Mouse (Mus musculus) midbrain, embryonic 15.5 days (tissue): ENCODE measurements around the gene Avpr1b. TPM values are rescaled to one million over a fixed set of nuclear protein-coding genes. Genes with fewer than 3 reads are reported as not detected.
"Not testable (repeated sequence)": the region's sequence is repeated elsewhere in the genome, so short reads cannot be mapped to it uniquely, and the experiment has no call there.

Experiments
- ATAC-seq: fragments of 200-750 bp; cut with Nextera tagmentation; replicated peaks from 2 replicates; pipeline ENCODE4 v1.8.0; 2017; ENCODE audit warnings: moderate TSS enrichment
- H3K27ac ChIP-seq: fragments of 300-500 bp; sonication (generic); 2 replicates; pipeline ENCODE4 v1.5.1; 2015; ENCODE audit warnings: mild to moderate bottlenecking, inconsistent platforms
- H3K27me3 ChIP-seq: fragments of 300-500 bp; sonication (generic); replicated peaks from 2 replicates; pipeline ENCODE4 v1.6.1; 2015; ENCODE audit warnings: inconsistent platforms
- H3K36me3 ChIP-seq: fragments of 300-500 bp; sonication (generic); replicated peaks from 2 replicates; pipeline ENCODE4 v1.6.1; 2015; ENCODE audit warnings: inconsistent platforms
- H3K4me1 ChIP-seq: fragments of 300-500 bp; sonication (generic); 2 replicates; pipeline ENCODE4 v1.6.1; 2015; ENCODE audit warnings: inconsistent platforms
- H3K4me2 ChIP-seq: fragments of 300-500 bp; sonication (generic); 2 replicates; pipeline ENCODE4 v1.6.1; 2015; ENCODE audit warnings: inconsistent platforms, mild to moderate bottlenecking, moderate library complexity
- H3K4me3 ChIP-seq: fragments of 300-500 bp; sonication (generic); 2 replicates; pipeline ENCODE4 v1.5.1; 2015; ENCODE audit warnings: mild to moderate bottlenecking, inconsistent platforms
- H3K9ac ChIP-seq: fragments of 300-500 bp; sonication (generic); 2 replicates; pipeline ENCODE4 v1.6.1; 2015; ENCODE audit warnings: mild to moderate bottlenecking, inconsistent platforms
- H3K9me3 ChIP-seq: fragments of 300-500 bp; sonication (generic); 2 replicates; pipeline ENCODE4 v1.6.1; 2016; ENCODE audit warnings: inconsistent platforms
- WGBS: fragments of 180-500 bp; shearing (Covaris S2); methylation state at CpG from one replicate; pipeline ENCODE4 v1.1.7; 2015; ENCODE audit warnings: mixed read lengths; 5-methylcytosine and 5-hydroxymethylcytosine counted together
- polyA plus RNA-seq: library from polyadenylated mRNA; unstranded; fragments of >200 nt; fragmentation: Nextera tagmentation; extraction: Ambion mirVana; gene quantifications from 2 replicates; pipeline ENCODE4 v1.2.1, GENCODE M21; 2015

Avpr1b gene
- polyA plus RNA-seq = not detected in 2 replicates

DNA sequence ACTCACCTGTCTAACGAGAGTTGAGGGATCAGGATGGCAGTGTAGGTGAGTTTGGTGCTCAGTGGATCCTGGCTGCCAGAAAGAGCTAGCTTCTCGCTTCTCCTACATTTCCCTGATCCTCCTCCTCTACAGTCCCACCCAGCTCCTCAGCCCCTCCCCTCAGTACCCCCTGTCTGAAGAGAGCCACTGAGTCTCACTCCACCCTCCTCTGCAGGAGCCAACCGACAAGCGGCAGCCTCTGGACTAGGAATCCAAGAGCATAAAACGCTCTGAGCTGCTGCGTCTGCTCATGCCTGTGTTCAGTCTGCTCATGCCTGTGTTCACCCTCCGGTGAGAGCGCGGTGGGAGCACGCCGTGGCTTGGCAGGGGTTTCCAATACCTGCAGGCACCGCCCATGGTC is at the start of gene Avpr1b:
TSS of gene Avpr1b (plus strand) at position 335 of the 400 bp plus-strand sequence.
- WGBS = 53% methylated on average over 12 of the region's 12 CpGs
- H3K4me1 ChIP-seq = no peaks in the 10 kb centered on the region

DNA sequence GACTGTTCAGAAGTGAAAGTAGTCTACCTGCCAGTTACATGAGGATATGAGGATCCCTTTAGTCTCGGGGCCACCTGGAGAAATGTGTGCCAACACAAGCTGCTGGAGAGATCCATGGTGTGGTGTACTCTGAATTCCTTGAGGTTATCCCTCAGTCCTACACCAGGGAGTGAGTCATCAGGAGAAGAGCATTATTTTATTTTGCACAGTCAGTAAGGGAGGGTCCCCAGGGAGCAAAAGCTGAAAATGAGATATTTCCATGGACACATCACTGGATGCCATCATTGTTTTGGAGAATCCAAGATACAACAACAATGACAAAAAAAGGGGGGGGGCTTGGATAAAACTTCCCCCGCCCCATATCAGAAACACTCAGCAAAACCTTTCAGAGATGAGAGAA is 47.1 kb upstream of the Avpr1b start:
- Histone ChIP-seq H3K4me2 (no peak overlapping the region), H3K4me3 (no peak overlapping the region), H3K36me3 (no peaks in the 10 kb centered on the region), H3K27me3 (no peaks in the 10 kb centered on the region), H3K27ac (no peak overlapping the region), H3K9ac (no peak overlapping the region), H3K9me3 (no peaks in the 10 kb centered on the region), H3K4me1 (peaks cover 4% of the 10 kb centered on the region)
- no peak for ATAC-seq
- 95% methylated on average over 2 of the region's 2 CpGs for WGBS

More for the DNA sequence above, at the start of gene Avpr1b:
- Histone ChIP-seq H3K9ac (no peak within 1 kb of the TSS), H3K9me3 (no peaks in the 10 kb centered on the region), H3K27ac (no peak within 1 kb of the TSS), H3K4me3 (no peak within 1 kb of the TSS), H3K36me3 (no peaks in the 10 kb centered on the region), H3K4me2 (no peak within 1 kb of the TSS), H3K27me3 (no peaks in the 10 kb centered on the region)
- no peak for ATAC-seq

DNA sequence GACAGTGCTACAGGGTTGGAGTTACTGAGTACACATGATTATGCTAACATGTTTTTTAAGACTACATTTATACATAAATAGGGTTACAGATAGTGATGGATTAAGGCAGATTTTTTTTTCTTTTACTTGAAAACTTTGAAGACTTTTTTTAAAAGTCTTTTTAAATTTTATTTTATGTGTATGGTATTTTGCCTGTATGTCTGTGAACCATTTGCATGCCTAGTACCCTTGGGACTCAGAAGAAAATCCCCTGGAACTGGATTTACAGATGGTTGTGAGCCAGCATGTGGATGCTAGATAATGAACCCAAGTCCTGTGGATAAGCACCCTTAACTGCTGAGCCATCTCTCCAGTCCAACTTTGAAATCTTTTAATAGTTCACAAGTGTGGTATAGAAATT is 45.6 kb upstream of the Avpr1b start:
- peaks cover 4% of the 10 kb centered on the region for H3K4me1 ChIP-seq
- H3K4me2 ChIP-seq = no peak overlapping the region
- no peaks in the 10 kb centered on the region for H3K36me3 ChIP-seq
- H3K27me3 ChIP-seq = no peaks in the 10 kb centered on the region
- no peak for ATAC-seq
- H3K27ac ChIP-seq = no peak overlapping the region
- H3K4me3 ChIP-seq = no peak overlapping the region
- H3K9ac ChIP-seq = no peak overlapping the region
- H3K9me3 ChIP-seq = no peaks in the 10 kb centered on the region

DNA sequence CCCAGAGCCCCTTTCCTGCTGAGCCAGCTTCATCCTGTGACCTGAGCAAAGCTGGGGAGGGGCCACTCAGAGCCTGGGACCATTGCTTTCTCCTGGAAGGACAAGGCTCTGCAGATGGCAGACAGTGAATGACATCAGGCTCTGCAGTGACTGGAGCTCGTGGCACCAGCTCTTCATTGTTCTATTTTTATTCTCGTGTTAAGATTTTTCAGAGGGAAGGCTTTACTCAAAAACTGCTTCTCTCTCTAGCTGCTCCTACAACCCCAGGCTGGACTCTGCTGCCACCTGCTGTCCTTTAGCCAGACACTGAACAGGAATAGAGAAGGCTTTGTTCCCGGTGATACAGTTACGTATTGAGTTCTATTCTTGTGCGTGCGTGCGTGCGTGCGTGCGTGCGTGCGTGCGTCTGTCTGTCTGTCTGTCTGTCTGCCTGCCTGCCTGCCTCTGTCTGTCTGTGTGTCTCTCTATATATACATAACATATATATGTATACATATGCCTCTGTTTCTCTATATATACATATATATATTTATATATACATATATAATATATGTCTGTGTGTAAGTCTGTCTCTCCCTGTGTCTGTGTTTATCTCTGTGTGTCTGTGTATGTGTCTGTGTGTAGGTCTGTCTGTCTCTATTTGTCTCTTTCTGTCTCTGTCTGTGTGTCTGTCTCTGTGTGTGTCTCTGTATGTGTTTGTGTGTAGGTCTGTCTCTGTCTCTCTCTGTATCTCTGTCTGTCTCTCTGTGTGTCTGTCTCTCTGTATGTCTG is 43.8 kb upstream of the Avpr1b start:
- Histone ChIP-seq H3K4me1 (peaks cover 4% of the 10 kb centered on the region), H3K27ac (peak overlapping the region; percentile 78), H3K36me3 (no peaks in the 10 kb centered on the region), H3K4me2 (peak overlapping the region; percentile 42), H3K4me3 (peak overlapping the region; percentile 4; the same call in 1 of the 2 replicates), H3K27me3 (no peaks in the 10 kb centered on the region), H3K9me3 (no peaks in the 10 kb centered on the region), H3K9ac (peak overlapping the region; percentile 35)
- WGBS = 6% methylated on average over 13 of the region's 13 CpGs
- peak; percentile 98 for ATAC-seq

DNA sequence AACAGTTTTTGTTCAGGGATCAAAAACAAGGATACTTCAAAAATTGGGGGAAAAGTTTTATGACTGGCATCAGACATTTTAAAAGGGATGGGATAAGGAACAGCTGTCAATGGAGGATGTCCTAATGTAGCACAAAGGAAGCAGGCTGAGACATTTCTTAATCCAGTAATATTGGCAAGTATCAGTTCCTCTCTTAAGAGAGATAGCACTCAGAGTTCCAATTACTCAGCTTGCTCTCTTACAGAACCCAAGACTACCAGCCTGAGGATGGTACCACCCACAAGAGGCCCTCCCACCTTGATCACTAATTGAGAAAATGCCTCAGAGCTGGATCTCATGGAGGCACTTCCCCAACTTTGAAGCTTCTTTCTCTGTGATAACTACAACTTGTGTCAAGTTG is 38.5 kb upstream of the Avpr1b start:
- no peak overlapping the region for H3K4me3 ChIP-seq
- no peak for ATAC-seq
- no peak overlapping the region for H3K27ac ChIP-seq

DNA sequence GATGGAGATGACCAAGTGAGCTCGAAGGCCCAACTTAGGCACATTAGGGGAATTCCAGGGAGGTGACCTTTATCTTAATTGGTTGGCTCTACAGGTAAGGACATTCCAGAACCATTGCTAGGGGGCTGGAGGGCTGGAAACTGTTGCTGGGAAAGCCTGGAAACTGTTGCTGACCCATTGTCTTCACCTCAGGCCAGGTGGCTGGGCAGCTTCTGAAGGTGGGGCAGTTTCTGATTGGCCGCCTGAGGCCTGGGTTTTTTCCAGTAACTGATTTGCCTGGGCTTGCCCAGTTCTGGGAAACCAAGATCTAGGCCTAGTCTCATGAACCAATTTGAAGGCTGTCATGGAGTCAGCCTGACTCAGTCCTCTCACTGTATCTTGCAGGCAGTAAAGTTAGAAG is 37.0 kb upstream of the Avpr1b start:
- WGBS = 95% methylated on average over 2 of the region's 2 CpGs
- H3K9ac ChIP-seq = no peak overlapping the region
- H3K4me1 ChIP-seq = no peaks in the 10 kb centered on the region
- ATAC-seq = no peak
- H3K4me2 ChIP-seq = no peak overlapping the region
- no peak overlapping the region for H3K4me3 ChIP-seq
- no peaks in the 10 kb centered on the region for H3K9me3 ChIP-seq
- no peaks in the 10 kb centered on the region for H3K27me3 ChIP-seq
- H3K36me3 ChIP-seq = no peaks in the 10 kb centered on the region
- H3K27ac ChIP-seq = no peak overlapping the region

More for the DNA sequence above, 38.5 kb upstream of the Avpr1b start:
- Histone ChIP-seq H3K4me2 (no peak overlapping the region), H3K27me3 (no peaks in the 10 kb centered on the region), H3K9me3 (no peaks in the 10 kb centered on the region), H3K36me3 (no peaks in the 10 kb centered on the region), H3K9ac (no peak overlapping the region), H3K4me1 (no peaks in the 10 kb centered on the region)

DNA sequence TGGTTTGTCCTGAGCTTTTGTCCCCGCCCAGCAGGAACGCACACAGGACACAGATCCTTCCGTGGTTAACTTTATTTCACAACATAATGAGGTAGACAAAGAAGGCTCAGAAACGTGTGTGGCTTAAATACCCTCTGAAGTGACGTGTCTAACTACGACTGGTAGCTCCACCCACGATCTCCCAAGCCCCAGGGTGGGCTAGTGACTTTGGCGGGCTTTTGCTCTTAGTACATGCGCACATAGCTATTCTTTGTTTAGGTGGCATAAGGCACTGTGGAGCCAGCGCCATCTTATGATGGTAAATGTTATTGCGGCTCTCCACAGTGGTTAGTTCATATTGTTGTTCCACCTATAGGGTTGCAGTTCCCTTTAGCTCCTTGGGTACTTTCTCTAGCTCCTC is 33.0 kb upstream of the Avpr1b start:
- not testable (repeated sequence) for H3K27me3 ChIP-seq, H3K9ac ChIP-seq, H3K27ac ChIP-seq, H3K9me3 ChIP-seq, H3K4me2 ChIP-seq, H3K4me3 ChIP-seq, ATAC-seq, H3K36me3 ChIP-seq, H3K4me1 ChIP-seq
- WGBS = 26% methylated on average over 11 of the region's 11 CpGs

DNA sequence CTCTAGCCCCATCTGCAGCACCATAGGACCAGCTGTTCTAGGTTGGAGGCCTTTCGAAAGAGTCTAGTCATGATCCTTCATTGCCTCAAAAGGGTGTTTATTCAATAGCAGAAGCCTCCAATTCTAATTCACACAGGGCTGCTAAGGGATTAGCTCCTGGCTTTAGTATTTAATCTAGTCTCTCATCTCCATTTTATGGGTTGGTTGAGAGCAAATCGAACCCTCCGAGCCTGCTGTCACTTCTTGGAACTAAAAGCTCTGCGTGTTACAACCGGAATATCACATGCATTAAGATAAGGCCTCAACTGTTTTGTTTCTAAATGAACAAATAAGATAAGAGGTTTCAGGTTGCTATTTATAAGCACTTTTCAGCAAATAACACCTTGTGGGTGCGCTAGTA is 29.3 kb upstream of the Avpr1b start:
- ATAC-seq = no peak
- Histone ChIP-seq H3K4me3 (no peak overlapping the region), H3K36me3 (no peaks in the 10 kb centered on the region), H3K27ac (no peak overlapping the region), H3K9ac (no peak overlapping the region), H3K27me3 (no peaks in the 10 kb centered on the region), H3K9me3 (no peaks in the 10 kb centered on the region), H3K4me2 (no peak overlapping the region), H3K4me1 (no peaks in the 10 kb centered on the region)
- 80% methylated on average over 6 of the region's 6 CpGs for WGBS

DNA sequence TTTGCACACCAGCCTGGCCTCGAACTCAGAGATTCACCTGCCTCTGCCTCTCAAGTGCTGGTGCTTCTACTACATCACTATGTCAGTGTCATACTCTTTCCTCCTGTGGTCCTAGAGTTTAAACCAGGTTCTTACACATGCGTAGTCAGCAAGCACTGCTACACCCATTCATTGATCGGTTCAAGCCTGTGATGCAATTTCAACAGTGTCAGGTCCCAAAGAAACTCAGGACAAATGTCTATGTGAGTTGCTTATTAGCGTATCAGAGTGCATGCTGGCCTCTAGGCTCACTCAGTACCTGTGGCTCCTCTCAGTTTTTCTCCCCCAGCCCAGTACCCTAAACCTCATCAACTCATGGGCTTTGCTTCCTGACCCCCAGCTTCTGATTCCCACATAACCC is 28.6 kb upstream of the Avpr1b start:
- Histone ChIP-seq H3K27me3 (no peaks in the 10 kb centered on the region), H3K4me3 (no peak overlapping the region), H3K9me3 (no peaks in the 10 kb centered on the region), H3K4me2 (no peak overlapping the region), H3K27ac (no peak overlapping the region), H3K9ac (no peak overlapping the region), H3K36me3 (no peaks in the 10 kb centered on the region), H3K4me1 (no peaks in the 10 kb centered on the region)
- no peak for ATAC-seq
- 93% methylated on average over 4 of the region's 4 CpGs for WGBS

DNA sequence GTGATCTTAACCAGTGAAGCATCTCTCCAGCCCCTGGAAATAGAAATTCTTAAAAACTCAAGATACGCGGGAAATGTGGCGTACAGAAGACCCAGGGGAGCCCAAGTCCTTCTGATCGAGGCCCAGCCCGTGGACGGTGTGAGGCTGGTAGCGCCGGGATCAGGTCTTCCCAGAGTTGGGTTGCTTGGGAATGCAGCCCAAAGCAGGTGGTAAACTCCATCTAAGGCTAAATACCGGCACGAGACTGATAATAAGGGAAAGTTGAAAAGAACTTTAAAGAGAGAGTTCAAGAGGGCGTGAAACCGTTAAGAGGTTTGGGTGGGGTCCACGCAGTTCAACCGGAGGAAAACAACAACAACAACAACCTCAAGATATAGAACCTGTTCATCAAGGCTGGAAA is 25.3 kb upstream of the Avpr1b start:
- Histone ChIP-seq H3K36me3 (no peaks in the 10 kb centered on the region), H3K27ac (no peak overlapping the region), H3K4me3 (no peak overlapping the region), H3K9ac (no peak overlapping the region), H3K9me3 (no peaks in the 10 kb centered on the region), H3K4me2 (no peak overlapping the region), H3K27me3 (no peaks in the 10 kb centered on the region), H3K4me1 (no peaks in the 10 kb centered on the region)
- no peak for ATAC-seq
- 95% methylated on average over 14 of the region's 14 CpGs for WGBS

DNA sequence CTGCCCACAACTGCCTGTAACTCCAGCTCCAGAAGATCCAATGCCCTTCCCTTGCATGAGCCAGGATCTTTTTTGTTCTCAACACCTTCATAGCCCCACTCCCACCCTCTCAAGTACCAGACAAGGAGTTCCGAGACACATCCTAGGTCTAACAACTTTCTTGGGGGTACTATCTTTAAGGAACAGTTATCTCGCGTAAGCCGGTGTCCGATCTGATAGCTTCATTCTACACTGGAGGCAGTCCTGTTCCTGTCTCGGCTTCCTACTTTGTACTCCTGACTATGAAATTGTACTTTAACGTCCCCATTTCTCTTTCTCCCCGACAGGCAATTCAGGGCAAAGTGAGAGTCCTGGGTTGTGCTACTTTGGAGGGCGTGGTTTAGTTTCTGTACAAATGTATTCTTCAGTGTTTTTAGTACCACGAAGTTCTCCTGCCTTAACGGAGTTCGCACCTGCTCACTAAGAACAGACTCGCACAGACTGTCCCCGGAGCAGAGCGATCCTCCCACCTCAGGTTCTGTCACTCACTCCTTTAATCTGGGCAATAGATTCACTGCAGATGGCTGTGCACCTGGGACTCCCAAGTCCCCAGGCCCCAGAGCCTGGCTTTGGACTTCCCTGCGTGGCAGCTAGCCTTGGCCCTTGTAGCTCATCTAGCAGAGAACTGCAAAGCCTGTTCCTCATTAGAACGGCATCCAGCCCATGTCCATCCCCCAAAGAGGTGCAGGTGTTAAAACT is 19.9 kb upstream of the Avpr1b start:
- ATAC-seq = no peak

DNA sequence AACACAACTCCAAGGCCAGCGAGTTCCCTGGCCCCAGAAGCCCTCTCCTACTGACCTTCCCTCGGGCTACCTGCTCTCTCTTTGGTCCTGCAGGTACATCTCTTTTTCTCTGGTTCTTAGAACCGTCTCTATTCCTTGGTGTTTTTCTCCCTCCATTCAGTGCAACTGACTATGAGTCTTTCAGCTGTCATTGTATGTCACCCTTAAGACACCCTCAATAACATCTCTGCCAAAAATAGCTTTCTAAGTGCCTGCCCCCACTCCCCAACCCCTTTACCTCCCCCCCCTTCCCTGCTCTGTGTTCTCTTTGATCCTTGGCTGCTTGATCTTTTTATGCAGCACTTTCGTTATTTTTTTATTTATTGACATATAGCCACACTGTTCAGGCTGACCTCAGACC is 18.6 kb upstream of the Avpr1b start:
- H3K4me2 ChIP-seq = no peak overlapping the region
- H3K9ac ChIP-seq = no peak overlapping the region
- WGBS = 46% methylated on average over 4 of the region's 4 CpGs
- no peak overlapping the region for H3K27ac ChIP-seq
- no peak overlapping the region for H3K4me3 ChIP-seq
- H3K36me3 ChIP-seq = no peaks in the 10 kb centered on the region
- H3K27me3 ChIP-seq = no peaks in the 10 kb centered on the region
- H3K4me1 ChIP-seq = no peaks in the 10 kb centered on the region
- no peaks in the 10 kb centered on the region for H3K9me3 ChIP-seq
- no peak for ATAC-seq

More for the DNA sequence above, 19.9 kb upstream of the Avpr1b start:
- H3K9me3 ChIP-seq = no peaks in the 10 kb centered on the region
- no peak overlapping the region for H3K9ac ChIP-seq
- no peaks in the 10 kb centered on the region for H3K36me3 ChIP-seq
- H3K4me1 ChIP-seq = no peaks in the 10 kb centered on the region
- no peaks in the 10 kb centered on the region for H3K27me3 ChIP-seq
- no peak overlapping the region for H3K4me2 ChIP-seq
- 83% methylated on average over 17 of the region's 17 CpGs for WGBS
- H3K4me3 ChIP-seq = no peak overlapping the region
- H3K27ac ChIP-seq = no peak overlapping the region

DNA sequence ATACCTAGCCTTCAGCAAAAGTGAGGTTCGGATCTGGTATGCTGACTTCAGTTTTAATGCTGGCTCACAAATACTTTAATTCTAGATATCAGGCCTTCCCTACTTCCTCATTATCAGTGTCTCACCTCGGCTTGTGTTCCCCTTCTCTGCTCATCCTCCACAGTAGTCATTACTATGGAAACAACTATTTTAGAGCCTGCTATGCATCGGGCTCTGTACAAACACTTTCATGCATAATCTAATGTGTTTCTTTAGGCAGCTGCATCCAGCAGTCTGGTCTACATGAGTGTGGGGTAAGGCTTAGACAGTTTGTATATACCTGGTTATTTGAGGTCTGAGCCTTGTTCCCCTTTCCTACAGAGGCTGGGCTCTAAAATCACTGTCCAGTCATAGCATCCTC is 15.4 kb upstream of the Avpr1b start:
- Histone ChIP-seq H3K27ac (no peak overlapping the region), H3K9me3 (no peaks in the 10 kb centered on the region), H3K4me3 (no peak overlapping the region), H3K27me3 (no peaks in the 10 kb centered on the region), H3K4me2 (no peak overlapping the region), H3K36me3 (no peaks in the 10 kb centered on the region), H3K9ac (no peak overlapping the region), H3K4me1 (no peaks in the 10 kb centered on the region)
- ATAC-seq = no peak
- WGBS = 79% methylated on average over 3 of the region's 3 CpGs
